Mouse (Mus musculus) bone marrow, adult 2 months (tissue): ENCODE results near the gene Tnni3k.

ENCODE experiments used
- CTCF ChIP-seq: fragments of 200-500 bp; IDR thresholded peaks from 2 replicates; pipeline ENCODE4 v1.5.1; 2011; ENCODE audit warnings: low read length, control low read depth; ENCODE audit not compliant: control insufficient read depth, insufficient read depth
- POLR2A ChIP-seq: fragments of 200-500 bp; IDR thresholded peaks from 2 replicates; pipeline ENCODE4 v1.6.1; 2011; ENCODE audit warnings: low read depth, mild to moderate bottlenecking, control low read depth, low read length, borderline replicate concordance; ENCODE audit not compliant: control insufficient read depth

- TF ChIP-seq CTCF (no peak), POLR2A (no peak)
These were observed 170.2 kb downstream of the Tnni3k start for GRCm38 (mm10) chr3:154885048-154885447.
